Comparison of ENCODE assay signal across 26 mouse cellular contexts in the genomic region with DNA sequence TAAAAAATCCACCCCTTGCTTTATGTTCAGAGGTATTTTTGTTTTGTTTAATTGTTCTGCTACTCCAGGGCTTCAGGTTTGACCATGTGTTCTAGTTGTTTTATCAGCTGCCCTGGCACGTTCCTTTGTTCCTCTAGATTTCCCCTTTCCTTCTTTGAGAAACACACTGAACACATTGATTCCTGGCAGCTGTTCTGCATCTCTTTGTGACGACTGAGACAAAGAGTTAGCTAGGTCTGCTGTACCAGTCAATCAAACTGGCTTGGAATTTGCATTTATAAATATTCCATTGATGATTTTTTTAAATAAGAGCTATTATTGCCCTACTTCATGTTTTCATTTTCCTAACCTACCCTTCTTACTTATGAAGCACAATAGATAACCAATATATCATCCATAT. TPM values are rescaled to one million over a fixed set of nuclear protein-coding genes. Genes with fewer than 3 reads are reported as not detected.
DNase-seq lines count a peak whose midpoint lies in the region; ATAC-seq and TF ChIP-seq lines count a peak whose summit lies in the region.
"Had no signal": no experiment of that assay in that cellular context is flagged by ENCODE, and none has a peak within 500 bp of the region (broad histone marks: within the 10 kb centered on the region; RNA-seq: fewer than 3 reads in every experiment).

No protein-coding gene starts in this region.

- no peak overlapping the region for H3K4me3 ChIP-seq in hindbrain, embryonic 10.5 days
- H3K4me3 ChIP-seq in hindbrain, embryonic 14.5 days (replicated peaks; ENCODE audit: low read length): no peak overlapping the region
- no peak overlapping the region for H3K4me3 ChIP-seq in midbrain, embryonic 12.5 days
- H3K4me3 ChIP-seq: embryonic facial prominence, embryonic 12.5 days; heart, embryonic 13.5 days; hindbrain, embryonic 15.5 days; left cerebral cortex, adult 2 months had no signal

- DNase-seq in hindbrain, embryonic 10.5 days (ENCODE audit: low spot score): peak; percentile 11
- DNase-seq in hindbrain, embryonic 14.5 days (ENCODE audit: low spot score): no peak
- DNase-seq in brain, embryonic 14.5 days (ENCODE audit: low read depth): peak; percentile 76
- DNase-seq in embryo, embryonic 9.5 days (ENCODE audit: extremely low spot score): peak; percentile 4
- DNase-seq in gastrocnemius, postnatal 36 days: no peak
- no peak for DNase-seq in right cerebral cortex, adult 2 months (ENCODE audit: low spot score in 2 of 2)
- DNase-seq in Muller cell, postnatal 12 days (ENCODE audit: inconsistent ontology term): no peak
- DNase-seq: adrenal gland, adult 8-10 months; cerebellum, adult 8-10 months; cerebellum, postnatal 36 days; heart, adult 18-20 months; heart, postnatal 14 days; kidney, adult 2 months; layer of hippocampus, adult 9-11 months; liver, postnatal 0 days; right cerebral cortex, postnatal 14 days had no signal

- no peak for TF ChIP-seq CTCF in brain, embryonic 14.5 days (IDR thresholded peaks at IDR 0.05; ENCODE audit: borderline replicate concordance, extremely low read depth, insufficient read depth, insufficient read length)

- 14% methylated on average over 2 of the region's 2 CpGs for WGBS in hindbrain, embryonic 10.5 days
- WGBS in hindbrain, embryonic 14.5 days: 12% methylated on average over 2 of the region's 2 CpGs
- WGBS in midbrain, embryonic 12.5 days: 4% methylated on average over 2 of the region's 2 CpGs

- no peak overlapping the region for H3K4me2 ChIP-seq in hindbrain, embryonic 14.5 days (replicated peaks)
- no peak overlapping the region for H3K4me2 ChIP-seq in midbrain, embryonic 12.5 days (replicated peaks)
- H3K4me2 ChIP-seq: embryonic facial prominence, embryonic 12.5 days; heart, embryonic 13.5 days; hindbrain, embryonic 15.5 days; liver, embryonic 11.5 days had no signal

- no peaks in the 10 kb centered on the region for H3K36me3 ChIP-seq in hindbrain, embryonic 10.5 days
- H3K36me3 ChIP-seq in hindbrain, embryonic 14.5 days (replicated peaks; ENCODE audit: control insufficient read depth, insufficient read depth): no peaks in the 10 kb centered on the region
- no peaks in the 10 kb centered on the region for H3K36me3 ChIP-seq in midbrain, embryonic 12.5 days
- H3K36me3 ChIP-seq: embryonic facial prominence, embryonic 12.5 days; heart, embryonic 13.5 days; hindbrain, embryonic 15.5 days had no signal

- H3K4me1 ChIP-seq in hindbrain, embryonic 10.5 days (replicated peaks): peaks cover 4% of the 10 kb centered on the region; the same call in 1 of the 2 replicates
- H3K4me1 ChIP-seq in hindbrain, embryonic 14.5 days (replicated peaks; ENCODE audit: control insufficient read depth, insufficient read depth, low read length): no peaks in the 10 kb centered on the region
- H3K4me1 ChIP-seq in midbrain, embryonic 12.5 days: no peaks in the 10 kb centered on the region
- H3K4me1 ChIP-seq: embryonic facial prominence, embryonic 12.5 days; heart, embryonic 13.5 days; hindbrain, embryonic 15.5 days had no signal

- no peak overlapping the region for H3K9ac ChIP-seq in hindbrain, embryonic 14.5 days
- H3K9ac ChIP-seq in midbrain, embryonic 12.5 days (replicated peaks): no peak overlapping the region
- H3K9ac ChIP-seq: embryonic facial prominence, embryonic 12.5 days; heart, embryonic 13.5 days; hindbrain, embryonic 15.5 days; liver, postnatal 0 days had no signal

- no peak for TF ChIP-seq POLR2A in brain, embryonic 14.5 days (IDR thresholded peaks at IDR 0.05; ENCODE audit: borderline replicate concordance, extremely low read depth, insufficient read depth, insufficient read length, poor library complexity, severe bottlenecking)

- H3K27ac ChIP-seq in hindbrain, embryonic 10.5 days: peak overlapping the region; percentile 72
- H3K27ac ChIP-seq in hindbrain, embryonic 14.5 days: no peak overlapping the region
- peak overlapping the region; percentile 58 for H3K27ac ChIP-seq in midbrain, embryonic 12.5 days (replicated peaks)
- H3K27ac ChIP-seq: embryonic facial prominence, embryonic 12.5 days; heart, embryonic 13.5 days; hindbrain, embryonic 15.5 days; kidney, postnatal 0 days; left cerebral cortex, adult 2 months; macrophage had no signal

- H3K9me3 ChIP-seq in hindbrain, embryonic 10.5 days: no peaks in the 10 kb centered on the region
- no peaks in the 10 kb centered on the region for H3K9me3 ChIP-seq in hindbrain, embryonic 14.5 days (ENCODE audit: control insufficient read depth, low read length)
- no peaks in the 10 kb centered on the region for H3K9me3 ChIP-seq in midbrain, embryonic 12.5 days
- H3K9me3 ChIP-seq: embryonic facial prominence, embryonic 12.5 days; heart, embryonic 13.5 days; hindbrain, embryonic 15.5 days had no signal

- H3K27me3 ChIP-seq in hindbrain, embryonic 10.5 days (ENCODE audit: insufficient read depth, poor library complexity, severe bottlenecking): no peaks in the 10 kb centered on the region
- no peaks in the 10 kb centered on the region for H3K27me3 ChIP-seq in hindbrain, embryonic 14.5 days (ENCODE audit: control insufficient read depth, insufficient read depth, low read length)
- no peaks in the 10 kb centered on the region for H3K27me3 ChIP-seq in midbrain, embryonic 12.5 days
- H3K27me3 ChIP-seq: embryonic facial prominence, embryonic 12.5 days; heart, embryonic 13.5 days; hindbrain, embryonic 15.5 days had no signal

- no peak for ATAC-seq in hindbrain, embryonic 14.5 days (ENCODE audit: low FRiP score)
- peak; percentile 80; the same call in 1 of the 2 replicates for ATAC-seq in midbrain, embryonic 12.5 days (ENCODE audit: low FRiP score, low read depth)
- ATAC-seq: liver, postnatal 0 days; lung, postnatal 0 days; Patski had no signal

- intact Hi-C loops in gastrocnemius, postnatal 36 days (cut with DNase I): no loop called here

RNA-seq across cellular contexts. Expression of gene Tank, which starts 39.0 kb away (rescaled TPM):
- 22.2 and 23.3 TPM in 2 replicates for polyA plus RNA-seq in hindbrain, embryonic 10.5 days (2016; fragmentation: Nextera tagmentation; extraction: Ambion mirVana)
- polyA plus RNA-seq in hindbrain, embryonic 14.5 days (2014; fragmentation: Nextera tagmentation; extraction: Ambion mirVana): 28.4 and 31.4 TPM in 2 replicates
- polyA plus RNA-seq in brain, embryonic 14.5 days (2012; rRNA removed): 20.5 and 22.0 TPM in 2 replicates
- polyA plus RNA-seq in midbrain, embryonic 12.5 days (2016; fragmentation: Nextera tagmentation; extraction: Ambion mirVana): 27.4 and 31.1 TPM in 2 replicates
- total RNA-seq in gastrocnemius, postnatal 36 days (2021): 10 to 100 TPM; 12.8 to 19.3 TPM

Comparison
In these comparisons a context has a peak if more than half of its experiments do, and no peak if none do; other contexts are left out.
1. DNase-seq: peak in hindbrain, embryonic 10.5 days (single experiment), brain, embryonic 14.5 days (single experiment) and embryo, embryonic 9.5 days (single experiment); none in hindbrain, embryonic 14.5 days (single experiment), gastrocnemius, postnatal 36 days (0 of 2), right cerebral cortex, adult 2 months (0 of 2) and Muller cell, postnatal 12 days (single experiment).